Mouse (Mus musculus): ENCODE measurements around the gene Krtap6-5.
"Not testable (repeated sequence)": the region's sequence is repeated elsewhere in the genome, so short reads cannot be mapped to it uniquely, and the experiment has no call there.

Krtap6-5 gene

DNA sequence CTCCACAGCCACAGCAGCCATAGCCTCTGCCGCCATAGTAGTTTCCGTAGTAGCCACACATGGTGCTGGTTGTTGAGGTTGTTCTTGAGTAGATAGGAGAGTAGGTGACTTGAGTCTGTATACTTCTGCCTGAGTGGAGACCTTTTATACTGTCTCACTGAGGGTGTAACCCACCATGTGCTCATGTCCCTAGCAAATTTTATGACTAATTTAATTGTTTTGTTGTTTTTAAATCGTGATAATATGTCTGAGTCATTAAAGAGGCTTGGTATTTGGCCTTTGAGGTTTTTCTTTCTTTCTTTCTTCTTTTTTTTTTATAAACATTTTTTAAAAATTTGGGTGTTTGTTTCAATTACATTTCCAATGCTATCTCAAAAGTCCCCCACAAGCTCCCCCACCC is at the start of gene Krtap6-5:
Gene Krtap6-5 (minus strand): TSS at position 101 of the 400 bp plus-strand sequence.
- no peak for DNase-seq

- peak in 1 of 2 experiments; percentile 12 for DNase-seq
Measured at GRCm38 (mm10) chr16:89071041-89071440, 23.4 kb upstream of the Krtap6-5 start.

GRCm38 (mm10) chr16:89063902-89064301 is 16.2 kb upstream of the Krtap6-5 start, which contains the start of gene 1110025L11Rik:
Gene 1110025L11Rik, minus strand, starts transcription at chr16:89064002.
- not testable (repeated sequence) for DNase-seq

DNA sequence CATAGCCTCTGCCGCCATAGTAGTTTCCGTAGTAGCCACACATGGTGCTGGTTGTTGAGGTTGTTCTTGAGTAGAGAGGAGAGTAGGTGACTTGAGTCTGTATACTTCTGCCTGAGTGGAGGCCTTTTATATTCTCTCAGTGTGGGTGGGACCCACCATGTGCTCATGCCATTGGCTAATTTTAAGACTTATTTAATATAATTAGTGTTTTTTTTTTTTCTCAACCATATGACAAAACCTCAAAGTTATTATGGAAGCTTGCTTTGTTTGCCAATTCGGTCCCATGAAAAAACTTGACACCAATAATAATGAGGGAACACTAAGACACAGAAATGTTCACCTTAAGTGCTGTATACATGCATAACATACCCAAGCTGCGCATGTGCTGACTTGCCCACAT is 6.3 kb downstream of the Krtap6-5 start, which contains the start of gene Gm10228:
Gene Gm10228 (minus strand): TSS at position 101 of the 400 bp plus-strand sequence.
- DNase-seq, result not testable (repeated sequence)

DNA sequence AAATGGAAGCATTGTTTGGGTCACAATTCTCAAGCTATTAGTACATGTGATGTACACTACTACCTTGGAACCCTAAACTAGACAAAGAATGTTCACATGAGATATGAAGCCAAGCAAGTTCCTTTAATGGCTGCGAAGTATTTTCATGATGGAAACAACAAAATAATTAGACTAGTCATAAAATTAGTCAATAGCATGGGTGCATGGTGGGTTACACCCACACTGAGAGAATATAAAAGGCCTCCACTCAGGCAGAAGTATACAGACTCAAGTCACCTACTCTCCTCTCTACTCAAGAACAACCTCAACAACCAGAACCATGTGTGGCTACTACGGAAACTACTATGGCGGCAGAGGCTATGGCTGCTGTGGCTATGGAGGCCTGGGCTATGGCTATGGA is 16.3 kb downstream of the Krtap6-5 start, which contains the start of gene Krtap6-1:
Gene Krtap6-1 (plus strand): TSS at position 301 of the 400 bp plus-strand sequence.
- DNase-seq, result not testable (repeated sequence)

DNA sequence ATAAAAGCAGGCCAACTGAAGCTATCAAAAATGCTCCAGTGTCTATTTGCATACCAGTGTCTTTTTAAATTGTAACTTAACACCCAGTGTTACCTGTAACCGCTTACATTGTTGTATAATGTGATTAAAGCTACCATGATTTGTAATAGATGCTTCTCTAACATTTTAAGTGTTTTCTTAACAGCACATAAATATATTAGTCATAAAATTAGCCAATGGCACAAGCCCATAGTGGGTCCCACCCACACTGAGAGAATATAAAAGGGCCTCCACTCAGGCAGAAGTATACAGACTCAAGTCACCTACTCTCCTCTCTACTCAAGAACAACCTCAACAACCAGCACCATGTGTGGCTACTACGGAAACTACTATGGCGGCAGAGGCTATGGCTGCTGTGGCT is 32.7 kb downstream of the Krtap6-5 start, which contains the start of gene Gm10229:
Gene Gm10229 (plus strand): TSS at position 301 of the 400 bp plus-strand sequence.
- not testable (repeated sequence) for DNase-seq

GRCm38 (mm10) chr16:89013973-89014372 is 33.7 kb downstream of the Krtap6-5 start:
- no peak for DNase-seq

DNA sequence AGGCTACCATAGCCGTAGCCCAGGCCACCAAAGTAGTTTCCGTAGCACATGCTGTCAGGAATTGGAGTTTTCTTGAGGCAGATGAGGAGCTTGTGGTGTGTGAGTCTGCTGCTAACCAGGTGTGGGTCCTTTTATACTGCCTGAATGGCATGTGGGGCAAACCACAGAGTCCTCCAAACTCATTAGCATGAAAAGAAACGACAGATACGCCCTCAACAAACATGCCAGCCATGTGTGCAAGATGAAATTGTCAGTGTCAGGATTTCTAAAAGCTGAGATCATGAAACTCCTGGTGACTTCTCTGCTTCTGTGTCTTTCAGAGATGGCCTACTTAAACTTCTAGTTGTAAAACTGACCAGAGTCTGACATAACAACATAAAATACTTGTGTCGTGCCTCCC is 37.0 kb downstream of the Krtap6-5 start, which contains the start of gene Krtap22-2:
Gene Krtap22-2 (minus strand): TSS at position 101 of the 400 bp plus-strand sequence.
- DNase-seq, result no peak

Data from kidney, postnatal 36 days (tissue).